Mouse (Mus musculus) neutrophil, adult 65 days (primary cell): Measurements from ENCODE around the gene Pdc. TPM values are rescaled to one million over a fixed set of nuclear protein-coding genes. Genes with fewer than 3 reads are reported as not detected.

Experiments used
- total RNA-seq: library from RNA; stranded (reverse); gene quantifications from 2 replicates; pipeline ENCODE4 v1.2.4, GENCODE M21; 2023

Gene Pdc
- total RNA-seq: not detected in 2 replicates

GRCm38 (mm10) chr1:150319205-150319604 lies at the start of gene Pdc:
Gene Pdc (plus strand): TSS chr1:150319417.

Other genes with a start within 250 kb of the Pdc start
- 31.7 and 37.8 TPM in 2 replicates for gene Ptgs2, start 219.4 kb upstream of the Pdc start, total RNA-seq
- 165 and 179 TPM in 2 replicates for gene Tpr, start 73.4 kb downstream of the Pdc start, total RNA-seq
- 16.7 and 19.9 TPM in 2 replicates for gene Odr4, start 73.7 kb downstream of the Pdc start, total RNA-seq
- gene Prg4, start 146.7 kb downstream of the Pdc start, total RNA-seq: 1.1 TPM in 1 of 2 replicates, not detected in the other